Mouse (Mus musculus) olfactory bulb, adult 2 months (tissue): ENCODE measurements around the gene Cpn1. TPM values are rescaled to one million over a fixed set of nuclear protein-coding genes. Genes with fewer than 3 reads are reported as not detected.

Experiments
- H3K27ac ChIP-seq: fragments of 200-500 bp; 2 replicates; pipeline ENCODE4 v1.5.1; 2012; ENCODE audit warnings: low read depth, low read length; ENCODE audit not compliant: insufficient read depth
- H3K4me1 ChIP-seq: fragments of 200-500 bp; 2 replicates; pipeline ENCODE4 v1.6.1; 2012; ENCODE audit warnings: low read length; ENCODE audit not compliant: control insufficient read depth, insufficient read depth
- H3K4me3 ChIP-seq: fragments of 200-500 bp; 2 replicates; pipeline ENCODE4 v1.5.1; 2012; ENCODE audit warnings: mild to moderate bottlenecking, low read depth, low read length, moderate library complexity; ENCODE audit not compliant: insufficient read depth
- CTCF ChIP-seq: fragments of 200-500 bp; IDR thresholded peaks from 2 replicates; pipeline ENCODE4 v1.5.1; 2012; ENCODE audit warnings: low read depth, mild to moderate bottlenecking, low read length, moderate library complexity; ENCODE audit not compliant: insufficient read depth
- POLR2A ChIP-seq: fragments of 200-500 bp; IDR thresholded peaks from 2 replicates; pipeline ENCODE4 v1.6.1; 2012; ENCODE audit warnings: mild to moderate bottlenecking, low read depth, low read length, moderate library complexity; ENCODE audit not compliant: insufficient read depth
- WGBS: fragments of 180-500 bp; shearing (Covaris S2); methylation state at CpG from one replicate; pipeline ENCODE4 v1.1.7; 2018; 5-methylcytosine and 5-hydroxymethylcytosine counted together
- polyA plus RNA-seq: library from polyadenylated mRNA; stranded (reverse); fragments of >200 nt; gene quantifications from 2 replicates; pipeline ENCODE4 v1.2.4, GENCODE M21; 2012; ENCODE audit warnings: low replicate concordance; ENCODE audit not compliant: missing spikeins, insufficient read depth, insufficient read length

Gene Cpn1
- polyA plus RNA-seq, 1 experiment: not detected

- no peak overlapping the region for H3K27ac ChIP-seq
- H3K4me1 ChIP-seq: no peaks in the 10 kb centered on the region; the same call in 1 of the 2 replicates
- H3K4me3 ChIP-seq: no peak overlapping the region
- 97% methylated on average over 8 of the region's 8 CpGs for WGBS
- TF ChIP-seq CTCF (no peak), POLR2A (no peak)
These were observed 14.2 kb downstream of the Cpn1 start for GRCm38 (mm10) chr19:43972129-43972528.

- no peak overlapping the region for H3K27ac ChIP-seq
- WGBS: 36% methylated on average over 10 of the region's 11 CpGs
- TF ChIP-seq CTCF (no peak), POLR2A (no peak)
- peaks cover 1% of the 10 kb centered on the region; the same call in 1 of the 2 replicates for H3K4me1 ChIP-seq
- H3K4me3 ChIP-seq: no peak overlapping the region
These were observed 17.8 kb downstream of the Cpn1 start for GRCm38 (mm10) chr19:43968436-43969026.

- Histone ChIP-seq H3K4me3 (no peak overlapping the region), H3K27ac (no peak overlapping the region), H3K4me1 (peaks cover 9% of the 10 kb centered on the region)
- 70% methylated on average over 2 of the region's 2 CpGs for WGBS
- TF ChIP-seq CTCF (no peak), POLR2A (no peak)
These were observed 19.9 kb downstream of the Cpn1 start for GRCm38 (mm10) chr19:43966481-43966880.

- no peak overlapping the region for H3K4me3 ChIP-seq
- TF ChIP-seq POLR2A: no peak
- TF ChIP-seq CTCF: no peak
- H3K27ac ChIP-seq: no peak overlapping the region
- 78% methylated on average over 11 of the region's 11 CpGs for WGBS
- peaks cover 9% of the 10 kb centered on the region for H3K4me1 ChIP-seq
These were observed 20.8 kb downstream of the Cpn1 start for GRCm38 (mm10) chr19:43965496-43966085.

- 60% methylated on average over 9 of the region's 9 CpGs for WGBS
- H3K4me1 ChIP-seq: peaks cover 14% of the 10 kb centered on the region
- H3K4me3 ChIP-seq: no peak overlapping the region
- TF ChIP-seq POLR2A (no peak), CTCF (no peak)
- no peak overlapping the region for H3K27ac ChIP-seq
These were observed 23.6 kb downstream of the Cpn1 start for GRCm38 (mm10) chr19:43962795-43963194.

GRCm38 (mm10) chr19:43961185-43961584, 25.2 kb downstream of the Cpn1 start:
- peaks cover 14% of the 10 kb centered on the region for H3K4me1 ChIP-seq
- no peak overlapping the region for H3K27ac ChIP-seq
- 93% methylated on average over 2 of the region's 2 CpGs for WGBS
- TF ChIP-seq POLR2A: no peak
- TF ChIP-seq CTCF: no peak
- no peak overlapping the region for H3K4me3 ChIP-seq

GRCm38 (mm10) chr19:43960014-43960413, 26.3 kb downstream of the Cpn1 start:
- Histone ChIP-seq H3K4me1 (peaks cover 14% of the 10 kb centered on the region), H3K27ac (no peak overlapping the region), H3K4me3 (no peak overlapping the region)
- 90% methylated on average over 11 of the region's 11 CpGs for WGBS
- TF ChIP-seq POLR2A (no peak), CTCF (no peak)

GRCm38 (mm10) chr19:43959162-43959561, 27.2 kb downstream of the Cpn1 start:
- Histone ChIP-seq H3K27ac (no peak overlapping the region), H3K4me3 (no peak overlapping the region), H3K4me1 (peaks cover 14% of the 10 kb centered on the region)
- 26% methylated on average over 2 of the region's 2 CpGs for WGBS
- TF ChIP-seq CTCF (peak; percentile 50; the same call in 1 of the 2 replicates), POLR2A (no peak)

- H3K4me3 ChIP-seq: no peak overlapping the region
- H3K27ac ChIP-seq: no peak overlapping the region
- 69% methylated on average over 4 of the region's 4 CpGs for WGBS
- H3K4me1 ChIP-seq: peaks cover 11% of the 10 kb centered on the region
- TF ChIP-seq POLR2A: no peak
- no peak for TF ChIP-seq CTCF
These were observed 28.5 kb downstream of the Cpn1 start for GRCm38 (mm10) chr19:43957881-43958280.
